Mouse (Mus musculus) midbrain, postnatal 0 days (tissue): ENCODE data around the gene Klrg2. TPM values are rescaled to one million over a fixed set of nuclear protein-coding genes. Genes with fewer than 3 reads are reported as not detected.

ENCODE experiments used
- ATAC-seq: fragments of 200-750 bp; cut with Nextera tagmentation; 2 replicates; pipeline ENCODE4 v1.8.0; 2017; ENCODE audit warnings: moderate number of reproducible peaks, mild to moderate bottlenecking, moderate TSS enrichment, moderate library complexity; ENCODE audit not compliant: low FRiP score
- DNase-seq: peaks from one replicate; pipeline ENCODE4 v3.0.0-alpha.2; 2015; ENCODE audit warnings: low spot score
- H3K27ac ChIP-seq: fragments of 300-500 bp; sonication (generic); 2 replicates; pipeline ENCODE4 v1.5.1; 2014; ENCODE audit warnings: low read depth, mild to moderate bottlenecking, low read length, mixed read lengths
- H3K27me3 ChIP-seq: fragments of 300-500 bp; sonication (generic); 2 replicates; pipeline ENCODE4 v1.6.1; 2014; ENCODE audit warnings: low read length, control low read depth, mixed read lengths; ENCODE audit not compliant: insufficient read depth
- H3K36me3 ChIP-seq: fragments of 300-500 bp; sonication (generic); 2 replicates; pipeline ENCODE4 v1.6.1; 2014; ENCODE audit warnings: low read length, control low read depth, mixed read lengths; ENCODE audit not compliant: insufficient read depth
- H3K4me1 ChIP-seq: fragments of 300-500 bp; sonication (generic); 2 replicates; pipeline ENCODE4 v1.6.1; 2014; ENCODE audit warnings: mild to moderate bottlenecking, control low read depth, antibody characterized with exemption, low read length, mixed read lengths; ENCODE audit not compliant: insufficient read depth
- H3K4me2 ChIP-seq: fragments of 300-500 bp; sonication (generic); 2 replicates; pipeline ENCODE4 v1.6.1; 2014; ENCODE audit warnings: low read depth, mild to moderate bottlenecking, low read length, mixed read lengths; ENCODE audit not compliant: poor library complexity, severe bottlenecking
- H3K4me3 ChIP-seq: fragments of 300-500 bp; sonication (generic); 2 replicates; pipeline ENCODE4 v1.5.1; 2014; ENCODE audit warnings: low read depth, mild to moderate bottlenecking, low read length, moderate library complexity
- H3K9ac ChIP-seq: fragments of 300-500 bp; sonication (generic); replicated peaks from 2 replicates; pipeline ENCODE4 v1.6.1; 2014; ENCODE audit warnings: mild to moderate bottlenecking, low read length, moderate library complexity, mixed read lengths; ENCODE audit not compliant: poor library complexity, severe bottlenecking
- H3K9me3 ChIP-seq: fragments of 300-500 bp; sonication (generic); 2 replicates; pipeline ENCODE4 v1.6.1; 2016; ENCODE audit warnings: low read length, control low read depth
- CTCF ChIP-seq: IDR thresholded peaks from 2 replicates; pipeline ENCODE4 v1.5.1; 2016; ENCODE audit warnings: antibody characterized with exemption, mild to moderate bottlenecking
- WGBS: fragments of 180-500 bp; shearing (Covaris S2); extraction: QIAGEN DNeasy Blood & Tissue Kit; methylation state at CpG from one replicate; pipeline ENCODE4 v1.1.7; 2014; 5-methylcytosine and 5-hydroxymethylcytosine counted together
- polyA plus RNA-seq: library from polyadenylated mRNA; unstranded; fragments of >200 nt; fragmentation: Nextera tagmentation; extraction: Ambion mirVana; gene quantifications from 2 replicates; pipeline ENCODE4 v1.2.1, GENCODE M21; 2015
- total RNA-seq: library from RNA; depleted of rRNA; stranded (reverse); fragments of >200 nt; gene quantifications from 2 replicates; pipeline ENCODE4 v1.2.3, GENCODE M21; 2014

The Klrg2 gene
- total and polyA plus RNA-seq, 2 experiments from 2014 or later: 0.21 to 0.22 TPM

DNA sequence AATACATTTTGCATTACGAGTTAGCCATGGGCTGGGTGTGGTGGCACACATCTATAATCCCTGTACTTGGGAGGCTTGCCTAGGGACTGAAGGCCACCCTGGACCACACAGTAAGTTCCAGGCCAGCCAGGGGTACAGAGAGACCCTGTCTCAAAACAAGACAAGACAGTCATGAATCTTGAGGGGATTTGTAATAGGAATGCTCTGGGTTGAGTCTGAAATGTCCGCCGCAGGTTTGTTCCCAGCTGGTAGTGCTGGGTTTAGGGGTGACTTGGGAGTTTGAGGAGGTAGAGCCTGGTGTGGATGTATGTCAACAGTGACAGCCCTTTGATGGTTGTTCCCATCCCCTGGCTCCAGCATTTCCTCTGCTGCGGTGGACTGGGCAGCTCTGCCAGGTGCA lies 10.0 kb downstream of the Klrg2 start:
- DNase-seq (no peak), ATAC-seq (no peak)
- Histone ChIP-seq H3K4me3 (no peak overlapping the region), H3K9me3 (no peaks in the 10 kb centered on the region), H3K27ac (no peak overlapping the region), H3K4me1 (no peaks in the 10 kb centered on the region), H3K9ac (no peak overlapping the region), H3K27me3 (no peaks in the 10 kb centered on the region), H3K36me3 (no peaks in the 10 kb centered on the region), H3K4me2 (no peak overlapping the region)
- no peak for TF ChIP-seq CTCF
- 91% methylated on average over 4 of the region's 4 CpGs for WGBS

DNA sequence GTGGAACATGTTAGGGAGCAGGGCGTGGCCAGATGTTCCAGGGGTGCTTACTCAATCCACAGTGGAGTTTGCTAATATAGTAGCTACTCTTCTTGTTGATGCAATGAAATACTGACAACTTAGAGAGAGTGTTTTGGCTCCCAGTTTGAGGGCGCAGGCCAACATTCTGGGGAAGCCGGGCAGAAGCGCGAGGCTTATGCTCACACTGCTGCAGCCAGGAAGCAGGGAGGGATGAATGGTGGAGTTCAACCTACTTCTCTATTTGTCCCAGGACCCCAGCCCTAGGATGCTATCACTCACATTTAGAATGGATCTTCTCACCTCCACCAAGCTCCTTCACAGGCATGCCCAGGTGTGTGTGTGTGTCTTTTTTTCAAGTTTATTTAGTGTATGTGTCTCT lies 11.0 kb downstream of the Klrg2 start:
- H3K4me3 ChIP-seq: no peak overlapping the region

DNA sequence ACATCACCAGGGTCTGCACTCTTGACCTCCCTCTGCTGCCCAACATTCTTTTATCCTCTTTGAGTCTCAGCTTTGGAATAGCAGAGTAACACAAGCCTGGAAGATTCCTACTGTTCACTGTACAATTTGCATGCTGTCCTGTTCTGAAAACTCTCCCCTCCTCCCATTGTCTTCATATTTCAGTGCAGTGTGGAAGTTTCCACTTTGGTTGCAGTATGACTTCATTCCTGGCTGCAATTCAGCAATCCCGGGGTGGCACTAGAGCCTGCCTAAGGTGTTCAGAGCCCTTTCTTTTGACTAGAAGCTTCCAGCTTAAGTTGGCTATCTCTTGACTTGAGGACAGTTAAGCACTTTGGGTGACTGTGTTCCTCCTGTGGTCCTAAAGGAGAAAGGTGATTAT lies 12.6 kb downstream of the Klrg2 start:
- H3K9me3 ChIP-seq: no peaks in the 10 kb centered on the region
- H3K4me3 ChIP-seq: no peak overlapping the region
- no peaks in the 10 kb centered on the region for H3K27me3 ChIP-seq
- DNase-seq: no peak
- H3K27ac ChIP-seq: no peak overlapping the region
- TF ChIP-seq CTCF: no peak
- no peak overlapping the region for H3K9ac ChIP-seq
- H3K4me1 ChIP-seq: no peaks in the 10 kb centered on the region
- no peak overlapping the region for H3K4me2 ChIP-seq
- 77% methylated on average over 1 of the region's 1 CpGs for WGBS
- no peaks in the 10 kb centered on the region for H3K36me3 ChIP-seq
- no peak for ATAC-seq

More for the DNA sequence above, 11.0 kb downstream of the Klrg2 start:
- Histone ChIP-seq H3K9me3 (no peaks in the 10 kb centered on the region), H3K4me2 (no peak overlapping the region), H3K27me3 (no peaks in the 10 kb centered on the region), H3K36me3 (no peaks in the 10 kb centered on the region), H3K27ac (no peak overlapping the region), H3K9ac (no peak overlapping the region), H3K4me1 (no peaks in the 10 kb centered on the region)
- 95% methylated on average over 5 of the region's 5 CpGs for WGBS
- DNase-seq (no peak), ATAC-seq (no peak)
- no peak for TF ChIP-seq CTCF

DNA sequence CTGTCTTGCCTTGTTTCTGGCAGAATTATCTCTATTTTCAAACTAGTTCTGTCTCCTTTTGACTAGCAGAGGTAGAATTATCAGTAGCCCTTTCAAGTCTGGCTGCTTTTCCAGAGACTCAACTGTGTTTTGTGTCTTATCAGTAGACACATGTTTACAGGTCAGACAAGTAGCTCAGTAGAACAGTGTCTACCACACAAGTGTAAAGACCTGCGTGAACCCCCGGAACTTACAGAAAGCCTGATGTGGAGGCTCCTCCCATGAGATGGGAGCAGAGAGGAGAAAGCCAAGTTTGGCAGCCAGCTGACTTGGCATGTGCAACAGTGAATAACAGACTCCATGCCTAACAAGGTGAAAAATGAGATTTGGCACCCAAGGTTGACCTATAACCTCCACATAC lies 13.6 kb downstream of the Klrg2 start:
- Histone ChIP-seq H3K9ac (no peak overlapping the region), H3K9me3 (no peaks in the 10 kb centered on the region), H3K27me3 (no peaks in the 10 kb centered on the region), H3K4me2 (no peak overlapping the region), H3K27ac (no peak overlapping the region), H3K4me1 (no peaks in the 10 kb centered on the region), H3K4me3 (no peak overlapping the region), H3K36me3 (no peaks in the 10 kb centered on the region)
- DNase-seq (no peak), ATAC-seq (no peak)
- no peak for TF ChIP-seq CTCF
- WGBS: 96% methylated on average over 2 of the region's 2 CpGs

DNA sequence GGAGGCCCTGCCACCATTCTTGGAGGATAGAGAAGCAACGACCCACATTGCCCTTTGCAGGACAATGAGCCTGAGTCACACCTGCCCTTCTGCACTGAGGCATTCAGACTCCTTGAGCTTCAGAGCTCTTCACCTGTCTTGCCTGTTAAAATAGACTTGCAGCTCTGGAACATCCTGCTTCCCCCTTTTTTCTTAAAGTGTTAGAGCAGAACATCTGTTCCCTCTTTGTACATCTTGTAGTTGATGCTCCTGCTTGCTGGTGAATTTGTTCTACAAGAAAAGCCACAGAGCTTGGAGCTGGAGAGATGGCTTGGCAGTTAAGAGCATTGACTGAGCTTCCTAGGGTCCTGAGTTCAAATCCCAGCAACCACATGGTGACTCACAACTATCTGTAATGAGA lies 14.6 kb downstream of the Klrg2 start:
- Histone ChIP-seq H3K4me3 (no peak overlapping the region), H3K9ac (no peak overlapping the region), H3K4me1 (no peaks in the 10 kb centered on the region), H3K4me2 (no peak overlapping the region), H3K36me3 (peaks cover 5% of the 10 kb centered on the region; the same call in 1 of the 2 replicates), H3K27ac (no peak overlapping the region), H3K9me3 (no peaks in the 10 kb centered on the region), H3K27me3 (no peaks in the 10 kb centered on the region)
- 94% methylated on average over 1 of the region's 1 CpGs for WGBS
- ATAC-seq (no peak), DNase-seq (no peak)
- TF ChIP-seq CTCF: no peak

DNA sequence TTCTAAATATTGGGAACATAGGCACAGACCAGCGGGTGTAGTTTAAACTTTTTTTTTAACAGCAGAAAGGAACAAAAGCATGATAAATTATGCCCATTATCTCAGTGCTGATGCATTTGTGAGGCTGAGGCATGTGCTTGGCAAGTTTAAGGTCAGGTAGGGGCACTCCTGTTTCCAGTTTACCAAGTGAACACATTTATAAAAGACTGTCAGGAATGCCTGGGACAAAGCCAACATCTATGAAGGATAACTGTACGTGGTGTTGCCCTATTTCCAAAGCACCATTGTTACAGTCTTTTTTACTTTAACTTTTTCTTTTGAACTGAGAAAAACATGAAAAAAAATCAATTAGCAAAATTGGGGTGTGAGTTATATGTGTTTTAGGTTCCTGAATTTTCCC lies 27.1 kb downstream of the Klrg2 start:
- no peak overlapping the region for H3K4me2 ChIP-seq
- DNase-seq: no peak
- 0 out of 2 replicates have a peak, but pooled peaks cover 5% of the 10 kb centered on the region for H3K36me3 ChIP-seq
- H3K4me3 ChIP-seq: no peak overlapping the region
- H3K9ac ChIP-seq: no peak overlapping the region
- H3K4me1 ChIP-seq: no peaks in the 10 kb centered on the region
- no peak for ATAC-seq
- 93% methylated on average over 2 of the region's 2 CpGs for WGBS
- H3K27me3 ChIP-seq: no peaks in the 10 kb centered on the region
- H3K9me3 ChIP-seq: no peaks in the 10 kb centered on the region
- no peak overlapping the region for H3K27ac ChIP-seq
- TF ChIP-seq CTCF: no peak
